Mouse (Mus musculus) spleen, adult 2 months (tissue): Measurements from ENCODE around the gene Wdr19. TPM values are rescaled to one million over a fixed set of nuclear protein-coding genes. Genes with fewer than 3 reads are reported as not detected.

ENCODE experiments used
- DNase-seq, 2 experiments: peaks; one replicate each; pipeline versions ENCODE4 v3.0.0 to v3.0.0-alpha.2; 2012 to 2021; ENCODE audit warnings: low spot score in 2 of 2, low read depth in 1 of 2
- H3K27ac ChIP-seq: fragments of 200-500 bp; 2 replicates; pipeline ENCODE4 v1.5.1; 2012; ENCODE audit warnings: low read length, inconsistent platforms; ENCODE audit not compliant: insufficient read depth
- H3K27me3 ChIP-seq: fragments of 200-500 bp; 2 replicates; pipeline ENCODE4 v1.6.1; 2012; ENCODE audit warnings: mild to moderate bottlenecking, moderate library complexity, low read length, inconsistent platforms; ENCODE audit not compliant: control insufficient read depth, insufficient read depth
- H3K36me3 ChIP-seq: fragments of 200-500 bp; 2 replicates; pipeline ENCODE4 v1.6.1; 2012; ENCODE audit warnings: mild to moderate bottlenecking, low read length, inconsistent platforms; ENCODE audit not compliant: control insufficient read depth, insufficient read depth
- H3K4me1 ChIP-seq: fragments of 200-500 bp; 2 replicates; pipeline ENCODE4 v1.6.1; 2011; ENCODE audit warnings: inconsistent platforms; ENCODE audit not compliant: control insufficient read depth, insufficient read depth, insufficient read length
- H3K4me3 ChIP-seq: fragments of 200-500 bp; 2 replicates; pipeline ENCODE4 v1.5.1; 2011; ENCODE audit warnings: mild to moderate bottlenecking, inconsistent platforms; ENCODE audit not compliant: insufficient read depth, insufficient read length; ENCODE audit errors: extremely low read depth
- CTCF ChIP-seq: fragments of 200-500 bp; IDR thresholded peaks from 2 replicates; pipeline ENCODE4 v1.5.1; 2011; ENCODE audit warnings: mild to moderate bottlenecking, inconsistent platforms; ENCODE audit not compliant: insufficient read depth, insufficient read length, insufficient replicate concordance; ENCODE audit errors: extremely low read depth
- POLR2A ChIP-seq: fragments of 200-500 bp; IDR thresholded peaks from 2 replicates; pipeline ENCODE4 v1.6.1; 2011; ENCODE audit warnings: low read depth, low read length, inconsistent platforms
- WGBS: fragments of 180-500 bp; shearing (Covaris S2); methylation state at CpG from one replicate; pipeline ENCODE4 v1.1.7; 2018; 5-methylcytosine and 5-hydroxymethylcytosine counted together
- polyA plus RNA-seq: library from polyadenylated mRNA; depleted of rRNA; stranded (reverse); fragments of >200 nt; gene quantifications from 2 replicates; pipeline ENCODE4 v1.2.3, GENCODE M21; 2012; rRNA removed

The Wdr19 gene
- polyA plus RNA-seq, 1 experiment: 0.67 TPM

- Histone ChIP-seq H3K27me3 (no peaks in the 10 kb centered on the region), H3K27ac (no peak overlapping the region), H3K4me3 (no peak overlapping the region), H3K36me3 (peaks cover 24% of the 10 kb centered on the region), H3K4me1 (no peaks in the 10 kb centered on the region)
- TF ChIP-seq CTCF (no peak), POLR2A (no peak)
- no peak for DNase-seq
- 89% methylated on average over 8 of the region's 9 CpGs for WGBS
Observed at GRCm38 (mm10) chr5:65300121-65300520, 100.6 kb downstream of the Wdr19 start.

DNA sequence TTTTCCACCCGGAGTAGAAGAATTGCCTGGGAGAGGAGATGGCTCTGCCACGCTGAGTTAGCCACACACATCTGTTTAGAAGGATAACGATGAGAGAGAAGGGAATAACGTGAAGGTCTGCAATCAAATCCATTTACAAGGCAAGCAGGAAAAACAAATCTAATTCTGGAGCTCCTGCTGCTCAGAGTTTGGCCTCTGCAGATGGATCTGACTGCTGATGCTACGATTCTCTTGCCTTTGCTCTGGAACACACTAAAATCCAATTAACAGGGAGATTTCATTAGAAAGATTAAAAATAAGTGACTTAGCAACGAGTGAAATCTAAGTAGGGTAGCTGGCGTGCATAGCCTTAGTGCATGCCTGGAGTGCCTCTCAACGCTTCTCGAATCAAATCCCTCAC, 106.0 kb downstream of the Wdr19 start:
- Histone ChIP-seq H3K4me3 (no peak overlapping the region), H3K27ac (no peak overlapping the region), H3K4me1 (no peaks in the 10 kb centered on the region), H3K36me3 (peaks cover 17% of the 10 kb centered on the region), H3K27me3 (no peaks in the 10 kb centered on the region)
- 92% methylated on average over 9 of the region's 9 CpGs for whole genome bisulfite sequencing
- TF ChIP-seq POLR2A (no peak), CTCF (no peak)
- no peak for DNase-seq

DNA sequence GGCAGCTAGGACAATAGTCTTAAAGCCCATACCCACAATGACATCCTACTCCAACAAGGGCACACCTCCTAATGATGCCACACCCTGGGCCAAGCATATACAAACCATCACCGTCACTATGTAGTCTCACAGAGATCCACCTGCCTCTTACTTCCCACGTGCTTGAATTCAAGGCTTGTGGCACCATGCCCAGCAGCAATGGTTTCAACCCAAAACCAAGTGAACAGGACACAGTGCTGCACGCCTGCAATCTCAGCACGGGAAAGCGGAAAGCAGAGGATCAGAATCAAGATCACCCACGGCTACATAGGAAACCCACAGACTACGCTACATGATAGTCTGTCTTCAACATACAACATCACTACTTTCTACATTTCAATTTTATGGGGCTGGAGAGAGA, 108.7 kb downstream of the Wdr19 start:
- no peak for DNase-seq
- Histone ChIP-seq H3K27ac (no peak overlapping the region), H3K4me1 (peaks cover 4% of the 10 kb centered on the region), H3K27me3 (no peaks in the 10 kb centered on the region), H3K36me3 (peaks cover 21% of the 10 kb centered on the region), H3K4me3 (no peak overlapping the region)
- TF ChIP-seq POLR2A (no peak), CTCF (no peak)
- 96% methylated on average over 7 of the region's 7 CpGs for WGBS

DNA sequence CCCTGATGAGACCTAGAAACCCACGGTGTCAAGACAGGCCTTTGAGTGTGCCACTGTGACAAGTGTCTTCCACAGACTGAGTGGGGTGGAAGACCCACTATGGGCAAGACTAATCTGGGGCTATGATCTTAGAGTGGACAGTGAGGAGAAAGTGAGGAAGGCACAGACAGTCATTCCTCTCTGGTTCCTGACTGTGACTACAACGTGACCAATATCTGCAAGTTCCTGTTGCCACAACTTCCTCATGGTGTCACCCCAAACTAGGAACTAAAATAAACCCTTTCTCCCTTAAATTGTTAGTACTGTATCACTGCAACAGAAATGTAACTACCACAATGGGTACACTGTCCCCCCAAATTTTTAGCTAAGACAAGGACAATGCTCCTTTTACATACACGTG, 109.4 kb downstream of the Wdr19 start:
- TF ChIP-seq CTCF (no peak), POLR2A (no peak)
- H3K4me1 ChIP-seq: peaks cover 4% of the 10 kb centered on the region
- no peak for DNase-seq
- H3K36me3 ChIP-seq: peaks cover 22% of the 10 kb centered on the region
- H3K27me3 ChIP-seq: no peaks in the 10 kb centered on the region
- 59% methylated on average over 3 of the region's 3 CpGs for WGBS
- no peak overlapping the region for H3K4me3 ChIP-seq
- H3K27ac ChIP-seq: no peak overlapping the region

Other genes starting within 250 kb of the Wdr19 start
- gene Tlr6, start 239.6 kb upstream of the Wdr19 start, polyA plus RNA-seq: 2.4 and 3.4 TPM in 2 replicates
- 5.5 and 6.1 TPM in 2 replicates for gene Fam114a1, start 229.6 kb upstream of the Wdr19 start, polyA plus RNA-seq
- gene Tmem156, start 107.6 kb upstream of the Wdr19 start, polyA plus RNA-seq: 2.5 and 2.9 TPM in 2 replicates
- gene Klhl5, start 92.2 kb upstream of the Wdr19 start, polyA plus RNA-seq: 15.1 and 18.3 TPM in 2 replicates
- 10.2 and 12.5 TPM in 2 replicates for gene Rfc1, start 136.0 kb downstream of the Wdr19 start, polyA plus RNA-seq
- gene Klb, start 148.6 kb downstream of the Wdr19 start, polyA plus RNA-seq: 0.14 TPM in 2 replicates
- gene Rpl9, start 191.7 kb downstream of the Wdr19 start, polyA plus RNA-seq: 173 and 190 TPM in 2 replicates
- gene Lias, start 191.8 kb downstream of the Wdr19 start, polyA plus RNA-seq: 6.2 and 6.4 TPM in 2 replicates
- 3.8 and 4.5 TPM in 2 replicates for gene Ugdh, start 236.3 kb downstream of the Wdr19 start, polyA plus RNA-seq